Mouse (Mus musculus) liver, embryonic 12.5 days (tissue): ENCODE data around the gene Fbll1. TPM values are rescaled to one million over a fixed set of nuclear protein-coding genes. Genes with fewer than 3 reads are reported as not detected.
"Not testable (repeated sequence)": the region's sequence is repeated elsewhere in the genome, so short reads cannot be mapped to it uniquely, and the experiment has no call there.

Experiments used
- ATAC-seq: fragments of 200-750 bp; cut with Nextera tagmentation; 2 replicates; pipeline ENCODE4 v1.8.0; 2017; ENCODE audit warnings: moderate number of reproducible peaks, mild to moderate bottlenecking, moderate library complexity
- H3K27ac ChIP-seq: fragments of 300-500 bp; sonication (generic); 2 replicates; pipeline ENCODE4 v1.5.1; 2016; ENCODE audit warnings: mild to moderate bottlenecking
- H3K27me3 ChIP-seq: fragments of 300-500 bp; sonication (generic); replicated peaks from 2 replicates; pipeline ENCODE4 v1.6.1; 2016; ENCODE audit warnings: mild to moderate bottlenecking, moderate library complexity
- H3K36me3 ChIP-seq: fragments of 300-500 bp; sonication (generic); 2 replicates; pipeline ENCODE4 v1.6.1; 2016; ENCODE audit warnings: mild to moderate bottlenecking, moderate library complexity
- H3K4me1 ChIP-seq: fragments of 300-500 bp; sonication (generic); 2 replicates; pipeline ENCODE4 v1.6.1; 2016
- H3K4me2 ChIP-seq: fragments of 300-500 bp; sonication (generic); 2 replicates; pipeline ENCODE4 v1.6.1; 2016; ENCODE audit warnings: mild to moderate bottlenecking, moderate library complexity
- H3K4me3 ChIP-seq: fragments of 300-500 bp; sonication (generic); 2 replicates; pipeline ENCODE4 v1.5.1; 2016; ENCODE audit warnings: mild to moderate bottlenecking, moderate library complexity
- H3K9ac ChIP-seq: fragments of 300-500 bp; sonication (generic); 2 replicates; pipeline ENCODE4 v1.6.1; 2016; ENCODE audit warnings: mild to moderate bottlenecking, moderate library complexity
- H3K9me3 ChIP-seq: fragments of 300-500 bp; sonication (generic); replicated peaks from 2 replicates; pipeline ENCODE4 v1.6.1; 2016; ENCODE audit warnings: mild to moderate bottlenecking, moderate library complexity
- WGBS: fragments of 180-500 bp; shearing (Covaris S2); methylation state at CpG from one replicate; pipeline ENCODE4 v1.1.7; 2016; ENCODE audit not compliant: insufficient replicate concordance; 5-methylcytosine and 5-hydroxymethylcytosine counted together
- polyA plus RNA-seq: library from polyadenylated mRNA; unstranded; fragments of >200 nt; fragmentation: Nextera tagmentation; extraction: Ambion mirVana; gene quantifications from 2 replicates; pipeline ENCODE4 v1.2.1, GENCODE M21; 2016

Gene Fbll1
- polyA plus RNA-seq, 1 experiment from 2014 or later, result not detected

GRCm38 (mm10) chr11:35827714-35828113 lies 29.0 kb upstream of the Fbll1 start:
- Histone ChIP-seq H3K4me1 (peaks cover 11% of the 10 kb centered on the region), H3K27ac (no peak overlapping the region), H3K4me2 (no peak overlapping the region), H3K4me3 (no peak overlapping the region), H3K9me3 (no peaks in the 10 kb centered on the region), H3K27me3 (no peaks in the 10 kb centered on the region), H3K36me3 (peaks cover 96% of the 10 kb centered on the region), H3K9ac (no peak overlapping the region)
- 69% methylated on average over 6 of the region's 6 CpGs for WGBS
- no peak for ATAC-seq

GRCm38 (mm10) chr11:35816316-35816715 lies 17.6 kb upstream of the Fbll1 start:
- H3K36me3 ChIP-seq, result peaks cover 98% of the 10 kb centered on the region
- H3K4me1 ChIP-seq, result no peaks in the 10 kb centered on the region
- no peak for ATAC-seq
- H3K4me2 ChIP-seq, result no peak overlapping the region
- no peak overlapping the region for H3K4me3 ChIP-seq
- no peak overlapping the region for H3K9ac ChIP-seq
- no peaks in the 10 kb centered on the region for H3K27me3 ChIP-seq
- H3K27ac ChIP-seq, result no peak overlapping the region
- no peaks in the 10 kb centered on the region for H3K9me3 ChIP-seq
- WGBS, result 83% methylated on average over 12 of the region's 12 CpGs

- H3K9me3 ChIP-seq, result no peaks in the 10 kb centered on the region
- no peak overlapping the region for H3K4me3 ChIP-seq
- no peak for ATAC-seq
- no peaks in the 10 kb centered on the region for H3K27me3 ChIP-seq
- H3K4me2 ChIP-seq, result no peak overlapping the region
- no peaks in the 10 kb centered on the region for H3K4me1 ChIP-seq
- 82% methylated on average over 10 of the region's 10 CpGs for WGBS
- H3K36me3 ChIP-seq, result peaks cover 100% of the 10 kb centered on the region
- H3K27ac ChIP-seq, result no peak overlapping the region
- H3K9ac ChIP-seq, result no peak overlapping the region
These were observed 12.8 kb upstream of the Fbll1 start for GRCm38 (mm10) chr11:35811458-35811857.

- Histone ChIP-seq H3K4me2 (no peak overlapping the region), H3K4me3 (no peak overlapping the region), H3K27ac (no peak overlapping the region), H3K9me3 (no peaks in the 10 kb centered on the region), H3K27me3 (peaks cover 48% of the 10 kb centered on the region), H3K4me1 (peaks cover 10% of the 10 kb centered on the region), H3K36me3 (peaks cover under 1% of the 10 kb centered on the region; the same call in 1 of the 2 replicates), H3K9ac (no peak overlapping the region)
- no peak for ATAC-seq
- 54% methylated on average over 5 of the region's 5 CpGs for WGBS
These were observed 2.6 kb upstream of the Fbll1 start for GRCm38 (mm10) chr11:35801332-35801731.

- Histone ChIP-seq H3K9me3 (no peaks in the 10 kb centered on the region), H3K9ac (no peak overlapping the region), H3K4me1 (peaks cover 10% of the 10 kb centered on the region), H3K27me3 (peaks cover 73% of the 10 kb centered on the region), H3K27ac (no peak overlapping the region), H3K4me3 (peak overlapping the region; percentile 35), H3K36me3 (no peaks in the 10 kb centered on the region), H3K4me2 (peak overlapping the region; percentile 54)
- ATAC-seq, result no peak
- 5% methylated on average over 23 of the region's 23 CpGs for WGBS
These were observed 226 bp downstream of the Fbll1 start for GRCm38 (mm10) chr11:35798495-35798820.

GRCm38 (mm10) chr11:35797751-35798494 lies 761 bp downstream of the Fbll1 start:
- Histone ChIP-seq H3K4me3 (peak overlapping the region; percentile 35), H3K4me2 (peak overlapping the region; percentile 54), H3K27me3 (peaks cover 73% of the 10 kb centered on the region), H3K9ac (no peak overlapping the region), H3K27ac (no peak overlapping the region), H3K4me1 (peaks cover 10% of the 10 kb centered on the region), H3K9me3 (no peaks in the 10 kb centered on the region), H3K36me3 (no peaks in the 10 kb centered on the region)
- WGBS, result 6% methylated on average over 85 of the region's 86 CpGs
- no peak for ATAC-seq

GRCm38 (mm10) chr11:35792800-35793199 lies 5.9 kb downstream of the Fbll1 start:
- H3K4me2 ChIP-seq, H3K9me3 ChIP-seq, H3K4me3 ChIP-seq, H3K9ac ChIP-seq, ATAC-seq, H3K27ac ChIP-seq, H3K4me1 ChIP-seq: not testable (repeated sequence)
- WGBS, result 63% methylated on average over 5 of the region's 5 CpGs
- Histone ChIP-seq H3K36me3 (peaks cover 31% of the 10 kb centered on the region), H3K27me3 (peaks cover 40% of the 10 kb centered on the region)

GRCm38 (mm10) chr11:35788443-35788842 lies 10.2 kb downstream of the Fbll1 start:
- no peak for ATAC-seq
- Histone ChIP-seq H3K27ac (no peak overlapping the region), H3K4me3 (no peak overlapping the region), H3K27me3 (no peaks in the 10 kb centered on the region), H3K4me1 (no peaks in the 10 kb centered on the region), H3K9ac (no peak overlapping the region), H3K36me3 (peaks cover 64% of the 10 kb centered on the region), H3K9me3 (no peaks in the 10 kb centered on the region), H3K4me2 (no peak overlapping the region)
- 77% methylated on average over 2 of the region's 2 CpGs for WGBS

- Histone ChIP-seq H3K4me2 (no peak overlapping the region), H3K4me1 (no peaks in the 10 kb centered on the region), H3K27ac (no peak overlapping the region), H3K27me3 (no peaks in the 10 kb centered on the region), H3K9me3 (no peaks in the 10 kb centered on the region), H3K36me3 (peaks cover 73% of the 10 kb centered on the region), H3K4me3 (no peak overlapping the region), H3K9ac (no peak overlapping the region)
- ATAC-seq, result no peak
- WGBS, result 91% methylated on average over 4 of the region's 4 CpGs
These were observed 14.1 kb downstream of the Fbll1 start for GRCm38 (mm10) chr11:35784537-35784936.

- 85% methylated on average over 3 of the region's 3 CpGs for WGBS
These were observed 14.7 kb downstream of the Fbll1 start for GRCm38 (mm10) chr11:35784002-35784401.

GRCm38 (mm10) chr11:35783038-35783437 lies 15.6 kb downstream of the Fbll1 start:
- no peaks in the 10 kb centered on the region for H3K9me3 ChIP-seq
- H3K4me3 ChIP-seq, result no peak overlapping the region
- no peaks in the 10 kb centered on the region for H3K4me1 ChIP-seq
- no peak overlapping the region for H3K9ac ChIP-seq
- no peaks in the 10 kb centered on the region for H3K27me3 ChIP-seq
- 83% methylated on average over 5 of the region's 5 CpGs for WGBS
- no peak overlapping the region for H3K27ac ChIP-seq
- no peak overlapping the region for H3K4me2 ChIP-seq
- ATAC-seq, result no peak
- H3K36me3 ChIP-seq, result peaks cover 77% of the 10 kb centered on the region

More at GRCm38 (mm10) chr11:35784002-35784401, 14.7 kb downstream of the Fbll1 start:
- Histone ChIP-seq H3K9ac (no peak overlapping the region), H3K27me3 (no peaks in the 10 kb centered on the region), H3K4me3 (no peak overlapping the region), H3K4me1 (no peaks in the 10 kb centered on the region), H3K36me3 (peaks cover 73% of the 10 kb centered on the region), H3K27ac (no peak overlapping the region), H3K9me3 (no peaks in the 10 kb centered on the region), H3K4me2 (no peak overlapping the region)
- no peak for ATAC-seq

- H3K27me3 ChIP-seq, result no peaks in the 10 kb centered on the region
- no peak for ATAC-seq
- no peaks in the 10 kb centered on the region for H3K9me3 ChIP-seq
- no peaks in the 10 kb centered on the region for H3K4me1 ChIP-seq
- no peak overlapping the region for H3K4me2 ChIP-seq
- H3K4me3 ChIP-seq, result no peak overlapping the region
- no peak overlapping the region for H3K27ac ChIP-seq
- no peak overlapping the region for H3K9ac ChIP-seq
- 82% methylated on average over 3 of the region's 3 CpGs for WGBS
- H3K36me3 ChIP-seq, result peaks cover 81% of the 10 kb centered on the region
These were observed 16.2 kb downstream of the Fbll1 start for GRCm38 (mm10) chr11:35782444-35782843.

- no peak for ATAC-seq
- no peak overlapping the region for H3K27ac ChIP-seq
- no peaks in the 10 kb centered on the region for H3K27me3 ChIP-seq
- peaks cover 89% of the 10 kb centered on the region for H3K36me3 ChIP-seq
- WGBS, result 73% methylated on average over 3 of the region's 3 CpGs
- no peaks in the 10 kb centered on the region for H3K9me3 ChIP-seq
- no peaks in the 10 kb centered on the region for H3K4me1 ChIP-seq
- H3K9ac ChIP-seq, result no peak overlapping the region
- H3K4me2 ChIP-seq, result no peak overlapping the region
- H3K4me3 ChIP-seq, result no peak overlapping the region
These were observed 18.3 kb downstream of the Fbll1 start for GRCm38 (mm10) chr11:35780336-35780735.
